Mouse (Mus musculus) stomach, embryonic 14.5 days (tissue): ENCODE measurements at regions not wholly inside any gene's neighbourhood (a gene's known extent, or its start where the extent isn't known, plus 50 kb on each side); places are given as distances from the start of the nearest gene placed in this dataset.
A peak's percentile ranks its signal among the peaks of the same experiment; 100 is the strongest.

Experiments
- ATAC-seq: fragments of 200-750 bp; cut with Nextera tagmentation; 2 replicates; pipeline ENCODE4 v1.8.0; 2017; ENCODE audit warnings: low read depth, moderate TSS enrichment; ENCODE audit not compliant: insufficient number of reproducible peaks, insufficient read depth, low FRiP score
- H3K27ac ChIP-seq: fragments of 300-500 bp; sonication (generic); 2 replicates; pipeline ENCODE4 v1.5.1; 2014; ENCODE audit warnings: mild to moderate bottlenecking, low read length, moderate library complexity, mixed read lengths
- H3K27me3 ChIP-seq: fragments of 300-500 bp; sonication (generic); 2 replicates; pipeline ENCODE4 v1.6.1; 2014; ENCODE audit warnings: low read length, control low read depth, mixed read lengths; ENCODE audit not compliant: control insufficient read depth, insufficient read depth
- H3K36me3 ChIP-seq: fragments of 300-500 bp; sonication (generic); 2 replicates; pipeline ENCODE4 v1.6.1; 2014; ENCODE audit warnings: mild to moderate bottlenecking, control low read depth, low read length, moderate library complexity, mixed read lengths; ENCODE audit not compliant: control insufficient read depth, insufficient read depth
- H3K4me1 ChIP-seq: fragments of 300-500 bp; sonication (generic); 2 replicates; pipeline ENCODE4 v1.6.1; 2014; ENCODE audit warnings: low read length, control low read depth, mixed read lengths; ENCODE audit not compliant: control insufficient read depth, insufficient read depth
- H3K4me2 ChIP-seq: fragments of 300-500 bp; sonication (generic); replicated peaks from 2 replicates; pipeline ENCODE4 v1.6.1; 2014; ENCODE audit warnings: low read depth, low read length, control low read depth
- H3K4me3 ChIP-seq: fragments of 300-500 bp; sonication (generic); 2 replicates; pipeline ENCODE4 v1.5.1; 2014; ENCODE audit warnings: low read depth, low read length, control low read depth
- H3K9ac ChIP-seq: fragments of 300-500 bp; sonication (generic); replicated peaks from 2 replicates; pipeline ENCODE4 v1.6.1; 2014; ENCODE audit warnings: low read depth, mild to moderate bottlenecking, control low read depth, low read length, moderate library complexity, mixed read lengths
- H3K9me3 ChIP-seq: fragments of 300-500 bp; sonication (generic); 2 replicates; pipeline ENCODE4 v1.6.1; 2016; ENCODE audit warnings: low read depth, low read length, control low read depth; ENCODE audit not compliant: control insufficient read depth
- WGBS: fragments of 180-500 bp; shearing (Covaris S2); extraction: QIAGEN DNeasy Blood & Tissue Kit; methylation state at CpG from one replicate; pipeline ENCODE4 v1.1.7; 2014; 5-methylcytosine and 5-hydroxymethylcytosine counted together

DNA sequence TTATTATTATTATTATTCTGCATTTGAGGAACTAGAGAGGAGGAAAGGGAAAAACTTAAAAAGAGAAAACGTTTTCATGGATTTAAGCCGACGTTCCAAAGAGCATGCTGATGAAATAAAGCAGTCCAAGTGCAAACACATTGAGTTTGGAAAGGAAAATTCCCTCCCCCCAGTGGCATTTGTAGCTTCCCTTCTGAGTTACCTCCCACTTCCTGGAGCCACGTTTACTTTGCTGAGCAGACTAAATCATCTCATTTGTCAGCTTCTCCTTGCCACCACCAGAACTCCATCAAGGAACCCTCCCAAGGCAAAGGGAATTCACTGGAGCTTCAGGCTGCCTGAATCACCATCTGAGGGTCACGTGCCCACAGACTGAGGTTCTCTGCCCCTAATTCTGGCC is 223.0 kb upstream of the Tnc start:
- Histone ChIP-seq H3K9me3 (no peaks in the 10 kb centered on the region), H3K4me3 (no peak overlapping the region), H3K9ac (no peak overlapping the region), H3K4me2 (no peak overlapping the region), H3K36me3 (no peaks in the 10 kb centered on the region), H3K27me3 (no peaks in the 10 kb centered on the region), H3K27ac (no peak overlapping the region), H3K4me1 (peaks cover 6% of the 10 kb centered on the region; the same call in 1 of the 2 replicates)
- no peak for ATAC-seq
- 23% methylated on average over 5 of the region's 5 CpGs for WGBS

DNA sequence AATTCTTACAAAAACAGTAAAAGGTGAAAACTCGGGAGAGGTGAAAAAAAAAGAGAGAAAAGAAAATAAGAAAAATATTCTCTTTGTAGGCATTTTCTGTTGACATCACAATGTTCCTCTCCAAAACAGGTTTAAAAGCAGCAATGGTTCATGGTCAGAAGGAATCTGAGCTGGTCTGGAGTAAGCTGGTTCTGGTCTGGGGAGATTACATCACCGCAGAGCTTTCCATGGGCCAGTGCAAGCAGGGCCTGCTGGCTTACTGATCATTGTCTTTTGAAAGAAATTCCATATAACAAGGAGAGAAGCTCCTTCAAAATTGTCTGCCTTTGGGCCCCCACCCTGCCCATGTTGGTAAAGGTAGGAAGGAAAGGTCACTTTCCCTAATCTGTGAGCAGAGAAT is 222.3 kb upstream of the Tnc start:
- Histone ChIP-seq H3K4me1 (peaks cover 6% of the 10 kb centered on the region; the same call in 1 of the 2 replicates), H3K36me3 (no peaks in the 10 kb centered on the region), H3K4me2 (no peak overlapping the region), H3K4me3 (no peak overlapping the region), H3K9me3 (no peaks in the 10 kb centered on the region), H3K27me3 (no peaks in the 10 kb centered on the region), H3K27ac (no peak overlapping the region), H3K9ac (no peak overlapping the region)
- 81% methylated on average over 2 of the region's 2 CpGs for WGBS
- ATAC-seq: no peak

DNA sequence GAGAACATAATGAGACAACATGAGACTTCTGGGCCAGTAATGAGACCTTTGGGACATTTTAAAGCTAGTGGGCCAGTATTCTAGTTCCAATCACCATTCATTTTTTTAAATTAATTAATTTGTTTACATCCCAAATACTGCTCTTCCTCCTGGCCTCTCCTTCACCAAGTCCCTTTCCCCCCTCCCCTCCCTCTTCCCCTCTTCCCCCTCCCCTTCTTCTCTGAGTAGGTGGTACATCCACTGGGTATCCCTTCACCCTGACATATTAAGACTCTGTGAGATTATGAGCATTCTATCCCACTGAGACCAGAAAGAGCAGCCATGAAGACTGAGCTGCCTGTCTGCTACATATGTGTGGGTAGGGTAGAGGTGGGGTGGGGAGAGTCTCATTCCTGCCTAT is 213.7 kb upstream of the Tnc start:
- H3K27me3 ChIP-seq: no peaks in the 10 kb centered on the region
- no peak overlapping the region for H3K9ac ChIP-seq
- no peak overlapping the region for H3K4me2 ChIP-seq
- H3K9me3 ChIP-seq: no peaks in the 10 kb centered on the region
- H3K4me1 ChIP-seq: no peaks in the 10 kb centered on the region
- H3K36me3 ChIP-seq: no peaks in the 10 kb centered on the region
- ATAC-seq: no peak
- no peak overlapping the region for H3K4me3 ChIP-seq
- no peak overlapping the region for H3K27ac ChIP-seq

GRCm38 (mm10) chr4:64260188-64260444 is 213.3 kb upstream of the Tnc start:
- Histone ChIP-seq H3K4me2 (no peak overlapping the region), H3K4me1 (no peaks in the 10 kb centered on the region), H3K4me3 (no peak overlapping the region), H3K9me3 (no peaks in the 10 kb centered on the region), H3K9ac (no peak overlapping the region), H3K27ac (no peak overlapping the region), H3K36me3 (no peaks in the 10 kb centered on the region), H3K27me3 (no peaks in the 10 kb centered on the region)
- ATAC-seq: no peak

DNA sequence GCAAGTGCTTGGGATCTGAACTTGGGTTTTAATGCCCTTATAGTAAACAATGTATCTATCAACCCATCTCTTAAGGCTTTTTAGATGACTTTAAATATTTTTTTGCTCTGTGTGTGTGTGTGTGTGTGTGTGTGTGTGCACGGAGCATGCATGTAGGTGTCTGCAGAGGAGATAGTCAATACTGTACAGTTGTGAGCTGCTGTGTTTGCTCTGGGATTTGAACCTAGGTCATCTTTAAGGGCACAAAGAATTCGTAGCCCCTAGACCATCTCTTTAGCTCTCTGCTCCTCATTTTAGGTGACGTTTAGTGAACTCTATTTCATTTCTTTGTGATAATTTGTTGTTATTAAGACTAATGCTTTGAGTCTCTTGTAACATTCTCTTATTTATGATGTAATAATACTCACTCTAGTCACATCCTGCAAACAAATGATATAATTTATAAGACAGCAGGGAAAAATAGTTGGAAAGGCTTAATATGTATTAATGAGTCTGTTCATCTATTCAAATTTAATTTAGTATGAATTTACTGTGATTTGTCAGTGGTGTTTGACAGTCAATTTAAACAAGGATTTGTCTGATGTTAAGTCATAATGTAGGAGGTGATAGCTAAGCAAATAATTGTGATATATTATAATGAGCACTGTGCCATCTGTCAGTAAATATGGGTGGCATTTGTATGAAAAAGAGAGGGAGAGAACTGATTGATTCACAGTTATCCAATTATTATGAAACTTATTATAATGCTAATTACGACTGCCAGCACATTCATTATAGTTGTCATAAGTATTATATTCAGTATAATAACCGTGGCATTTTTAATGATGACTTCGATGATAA is 212.8 kb upstream of the Tnc start:
- no peak overlapping the region for H3K27ac ChIP-seq
- H3K4me3 ChIP-seq: no peak overlapping the region
- 69% methylated on average over 6 of the region's 6 CpGs for WGBS
- H3K9me3 ChIP-seq: no peaks in the 10 kb centered on the region
- H3K4me2 ChIP-seq: no peak overlapping the region
- no peak overlapping the region for H3K9ac ChIP-seq
- no peaks in the 10 kb centered on the region for H3K27me3 ChIP-seq
- no peaks in the 10 kb centered on the region for H3K4me1 ChIP-seq
- ATAC-seq: no peak
- no peaks in the 10 kb centered on the region for H3K36me3 ChIP-seq

DNA sequence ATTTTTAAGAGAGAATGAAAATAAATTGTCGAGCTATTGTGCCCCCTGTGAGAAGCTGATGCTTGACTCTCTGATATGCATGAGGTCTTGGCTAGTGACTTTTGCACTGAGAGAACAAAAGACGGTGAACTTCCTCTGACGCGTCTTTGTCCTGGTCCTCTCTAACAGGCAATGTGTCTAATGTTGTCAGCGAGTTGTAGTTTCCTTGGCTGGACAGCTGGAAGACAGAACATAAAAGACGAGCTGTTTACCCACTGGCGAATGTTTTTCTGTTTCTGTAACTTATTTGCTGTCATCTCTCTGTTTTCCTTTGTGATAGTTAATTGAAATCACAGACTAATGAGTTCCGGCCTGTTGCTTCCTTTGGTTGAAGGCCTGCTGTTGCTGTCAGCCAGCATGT is 208.4 kb upstream of the Tnc start:
- no peak overlapping the region for H3K27ac ChIP-seq
- no peak overlapping the region for H3K4me3 ChIP-seq
- H3K27me3 ChIP-seq: no peaks in the 10 kb centered on the region
- ATAC-seq: no peak
- no peaks in the 10 kb centered on the region for H3K9me3 ChIP-seq
- 73% methylated on average over 8 of the region's 8 CpGs for WGBS
- no peaks in the 10 kb centered on the region for H3K4me1 ChIP-seq
- no peak overlapping the region for H3K9ac ChIP-seq
- no peaks in the 10 kb centered on the region for H3K36me3 ChIP-seq
- H3K4me2 ChIP-seq: no peak overlapping the region

- Histone ChIP-seq H3K36me3 (no peaks in the 10 kb centered on the region), H3K4me2 (no peak overlapping the region), H3K27ac (no peak overlapping the region), H3K4me3 (no peak overlapping the region), H3K4me1 (no peaks in the 10 kb centered on the region), H3K9ac (no peak overlapping the region), H3K27me3 (no peaks in the 10 kb centered on the region), H3K9me3 (no peaks in the 10 kb centered on the region)
- no peak for ATAC-seq
- WGBS: 81% methylated on average over 5 of the region's 5 CpGs
Measured at GRCm38 (mm10) chr4:64250691-64251090, 203.9 kb upstream of the Tnc start.

- Histone ChIP-seq H3K36me3 (no peaks in the 10 kb centered on the region), H3K4me1 (no peaks in the 10 kb centered on the region), H3K27me3 (no peaks in the 10 kb centered on the region), H3K9ac (no peak overlapping the region), H3K27ac (peak overlapping the region; percentile 48; the same call in 1 of the 2 replicates), H3K4me3 (no peak overlapping the region), H3K4me2 (no peak overlapping the region), H3K9me3 (no peaks in the 10 kb centered on the region)
- 31% methylated on average over 5 of the region's 5 CpGs for WGBS
- ATAC-seq: peak; percentile 77
Measured at GRCm38 (mm10) chr4:64238196-64238740, 191.5 kb upstream of the Tnc start.

DNA sequence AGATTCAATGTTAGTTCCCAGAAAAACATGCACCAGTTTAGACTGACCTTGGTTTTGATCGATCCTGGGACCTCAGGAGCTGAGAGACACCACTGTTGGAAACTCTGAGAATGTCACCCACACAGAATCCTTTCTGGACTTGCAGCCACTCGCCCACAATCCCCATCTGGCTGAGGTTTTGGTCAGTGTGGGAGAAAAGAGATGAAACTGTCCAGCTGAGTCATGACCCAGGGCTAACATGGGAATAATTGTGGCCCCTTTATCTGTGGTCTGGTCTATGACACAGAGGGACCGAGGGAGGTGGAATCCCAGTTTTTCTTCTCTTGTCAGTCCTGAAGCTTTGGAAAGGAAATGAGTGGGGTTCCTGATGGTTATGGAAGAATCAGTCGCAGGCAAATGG is 188.7 kb upstream of the Tnc start:
- Histone ChIP-seq H3K27ac (no peak overlapping the region), H3K4me2 (no peak overlapping the region), H3K9me3 (no peaks in the 10 kb centered on the region), H3K4me1 (no peaks in the 10 kb centered on the region), H3K36me3 (no peaks in the 10 kb centered on the region), H3K27me3 (no peaks in the 10 kb centered on the region), H3K9ac (no peak overlapping the region), H3K4me3 (no peak overlapping the region)
- ATAC-seq: no peak
- 88% methylated on average over 4 of the region's 4 CpGs for WGBS
